Mouse (Mus musculus) spleen, postnatal 4 days (tissue): Measurements from ENCODE around the gene Cenpt.
A peak's percentile ranks its signal among the peaks of the same experiment; 100 is the strongest.
"Not testable (repeated sequence)": the region's sequence is repeated elsewhere in the genome, so short reads cannot be mapped to it uniquely, and the experiment has no call there.

Source experiments
- DNase-seq, 2 experiments: peaks; one replicate each; pipeline ENCODE4 v3.0.0; 2022; ENCODE audit warnings: low spot score in 2 of 2

Gene Cenpt

DNA sequence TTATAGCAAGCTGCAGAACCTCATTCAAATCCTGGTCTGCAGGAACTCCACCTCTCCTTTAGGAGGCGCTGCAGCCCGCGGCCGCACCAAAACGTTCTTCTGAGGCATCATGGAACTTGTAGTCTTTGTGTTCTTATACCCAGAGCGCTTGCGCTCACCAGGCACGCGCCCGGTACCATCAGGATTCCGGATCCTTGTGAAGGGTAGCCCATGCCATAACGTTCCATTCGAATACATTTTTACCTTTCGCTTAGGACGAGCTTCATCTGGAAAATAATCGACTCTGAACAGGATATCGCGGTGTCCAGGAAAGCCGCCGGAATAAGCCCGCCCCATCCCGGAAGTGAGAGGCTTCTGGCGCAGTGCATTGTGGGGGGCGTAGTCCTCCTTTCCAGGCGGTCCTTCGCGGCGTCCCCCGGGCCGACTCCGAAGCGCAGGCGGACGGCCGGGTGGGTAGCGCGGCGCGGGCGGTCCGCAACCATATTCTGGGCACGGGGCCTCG lies 1.7 kb upstream of the Cenpt start, which contains the start of gene Thap11:
Gene Thap11, plus strand, starts transcription at position 418 of the 502 bp plus-strand sequence.
- DNase-seq: peak; percentile 92 to 95

DNA sequence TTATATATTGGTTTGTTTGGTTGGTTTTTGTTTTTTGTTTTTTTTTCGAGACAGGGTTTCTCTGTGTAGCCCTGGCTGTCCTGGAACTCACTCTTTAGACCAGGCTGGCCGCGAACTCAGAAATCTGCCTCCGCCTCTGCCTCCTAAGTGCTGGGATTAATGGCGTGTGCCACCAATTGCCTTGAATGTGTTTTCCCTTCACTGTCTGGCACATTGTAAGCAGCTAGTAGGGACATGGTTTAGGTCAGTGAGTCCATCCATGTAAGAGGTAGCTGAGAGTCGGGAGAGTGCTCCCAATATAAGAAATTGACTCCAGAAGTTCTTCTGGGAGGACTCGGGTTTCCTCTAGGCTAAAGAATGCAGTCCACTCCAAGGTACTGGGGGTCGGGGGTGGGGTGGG lies 1.2 kb upstream of the Cenpt start:
- no peak for DNase-seq

DNA sequence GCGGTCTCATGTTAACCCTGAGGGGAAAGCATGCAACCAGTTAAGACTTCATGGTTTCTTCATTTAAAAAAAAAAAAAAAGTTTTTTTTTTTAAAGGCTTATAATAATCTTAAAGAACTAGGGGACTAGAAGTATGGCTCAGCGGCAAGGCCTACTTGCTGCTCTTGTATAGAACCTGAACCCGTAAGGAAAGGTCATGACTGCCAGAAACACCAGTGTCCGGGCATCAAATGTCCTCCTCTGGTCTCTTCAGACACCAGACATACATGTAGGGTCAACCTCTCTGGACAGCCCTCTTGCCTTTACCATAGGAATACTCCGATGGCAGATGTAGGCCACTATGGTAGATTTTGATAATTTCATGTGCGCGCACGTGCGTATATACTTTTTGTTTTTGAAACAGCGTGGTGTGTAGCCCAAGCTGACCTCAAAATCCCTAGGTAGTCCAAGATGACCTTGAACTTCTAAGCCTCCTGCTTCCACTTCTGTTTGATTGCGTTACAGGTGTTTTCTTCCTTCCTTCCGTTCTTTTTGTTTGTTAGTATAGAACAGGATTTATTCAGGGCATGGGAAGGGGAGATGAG lies 840 bp downstream of the Cenpt start:
- DNase-seq: no peak

DNA sequence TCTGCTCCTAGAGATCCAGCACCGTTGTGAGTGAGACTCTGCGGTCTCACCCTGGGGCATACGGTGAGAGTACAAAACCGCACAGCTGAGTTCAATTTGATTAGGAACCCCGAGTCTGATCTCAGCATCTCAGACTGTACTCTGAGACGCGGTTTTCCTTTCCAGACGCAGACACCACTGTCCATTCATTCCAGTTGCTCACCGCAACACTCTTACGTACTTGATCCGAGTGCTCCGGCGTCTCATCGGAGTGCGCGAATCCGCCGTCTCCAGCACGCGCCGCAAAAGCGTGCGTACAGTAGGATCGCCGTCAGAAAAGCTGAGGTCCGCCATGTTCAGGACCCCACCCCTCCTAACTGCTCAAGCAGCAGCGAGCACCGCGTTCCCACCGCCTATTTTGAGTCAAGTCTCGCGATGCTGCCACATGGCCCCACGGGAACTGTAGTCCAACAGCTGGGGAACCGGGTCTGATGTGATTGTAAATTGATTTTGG lies 1.4 kb downstream of the Cenpt start:
- peak; percentile 88 to 94 for DNase-seq

DNA sequence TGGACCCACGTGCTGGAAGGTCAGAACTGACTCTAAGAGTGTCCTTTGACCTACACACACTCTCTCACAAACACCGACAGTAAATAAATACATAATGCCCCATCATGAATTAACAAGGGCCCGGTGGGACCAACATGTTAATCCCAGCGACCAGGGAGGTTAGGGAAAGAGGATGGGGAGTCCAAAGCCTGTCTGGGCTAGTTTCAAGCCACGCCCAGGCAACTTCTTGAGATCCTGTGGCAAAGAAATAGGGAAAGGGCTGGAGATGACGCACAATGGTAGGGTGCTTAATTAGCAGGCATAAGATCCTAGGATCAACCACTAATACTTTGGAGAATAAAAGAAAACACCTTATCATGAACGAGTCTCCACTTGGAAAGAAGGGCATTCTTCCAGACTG lies 2.5 kb downstream of the Cenpt start:
- no peak for DNase-seq

DNA sequence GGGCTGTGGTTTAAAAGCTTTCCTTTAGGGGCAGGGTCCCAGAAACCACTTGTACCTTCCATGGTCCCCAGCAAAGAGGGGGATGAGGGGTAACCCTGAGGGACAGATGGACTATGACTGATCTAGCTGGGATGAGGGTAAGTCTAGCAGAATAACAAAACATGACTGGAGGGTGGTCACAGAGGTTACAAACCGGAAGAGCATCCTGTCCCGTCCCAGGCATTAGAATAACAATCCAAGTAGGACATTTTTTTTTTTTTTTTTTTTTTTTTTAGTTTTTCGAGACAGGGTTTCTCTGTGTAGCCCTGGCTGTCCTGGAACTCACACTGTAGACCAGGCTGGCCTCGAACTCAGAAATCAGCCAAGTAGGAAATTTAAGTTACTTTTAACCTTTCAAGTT lies 3.1 kb downstream of the Cenpt start:
- no peak for DNase-seq

DNA sequence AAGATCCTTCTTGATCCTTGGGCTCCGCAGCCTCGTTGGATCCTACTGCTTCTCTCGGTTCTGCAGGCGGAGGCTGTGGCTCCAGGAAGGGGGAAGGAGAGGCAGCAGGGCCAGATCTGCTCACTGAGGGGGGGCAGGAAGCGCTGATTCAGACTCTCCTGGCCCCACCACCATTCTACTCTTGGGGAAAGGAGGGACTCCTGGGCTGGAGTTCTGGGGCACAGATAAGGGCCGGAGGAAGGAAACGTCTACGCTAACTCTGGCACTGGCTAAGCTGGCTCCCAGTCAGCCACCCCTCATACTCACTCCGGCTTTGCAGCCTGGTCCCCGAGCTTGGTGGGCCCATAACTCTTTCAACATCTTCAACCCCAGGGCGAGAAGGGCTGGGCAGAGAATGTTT lies 6.4 kb downstream of the Cenpt start:
- DNase-seq: no peak

DNA sequence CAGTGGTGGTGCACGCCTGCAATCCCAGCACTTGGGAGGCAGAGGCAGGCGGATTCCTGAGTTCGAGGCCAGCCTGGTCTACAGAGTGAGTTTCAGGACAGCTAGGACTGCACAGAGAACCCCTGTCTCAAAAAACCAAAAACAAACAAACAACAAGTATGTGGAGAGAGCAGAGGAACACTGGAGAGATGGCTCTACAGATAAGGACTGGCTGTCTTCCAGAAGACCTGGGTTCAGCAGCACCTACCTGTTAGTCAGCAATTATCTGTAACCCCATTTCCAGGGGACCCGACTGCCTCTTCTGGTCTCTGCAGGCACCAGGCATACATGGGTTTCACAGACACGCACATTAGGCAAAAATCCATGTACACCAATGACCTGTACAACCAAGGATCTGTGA lies 13.9 kb downstream of the Cenpt start:
- DNase-seq: no peak

DNA sequence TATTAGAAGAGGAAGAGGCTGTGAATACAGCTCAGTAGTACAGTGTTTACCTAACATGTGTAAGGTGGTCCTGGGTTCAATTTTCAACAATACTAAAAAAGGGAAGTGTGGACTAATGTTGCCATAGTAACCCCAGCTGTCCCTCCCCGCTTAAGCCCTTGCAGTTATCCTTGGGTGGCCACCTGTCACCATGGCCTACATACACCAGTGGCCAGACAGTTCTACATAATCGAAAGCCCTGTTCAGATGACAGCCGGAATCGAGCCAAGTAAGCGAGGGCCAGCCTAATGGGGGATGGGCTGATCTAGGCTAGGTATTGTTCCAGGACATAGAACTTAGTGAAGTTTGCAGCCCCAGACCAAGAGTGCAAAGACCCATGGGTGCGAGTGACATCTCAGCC lies 16.1 kb downstream of the Cenpt start:
- no peak for DNase-seq

DNA sequence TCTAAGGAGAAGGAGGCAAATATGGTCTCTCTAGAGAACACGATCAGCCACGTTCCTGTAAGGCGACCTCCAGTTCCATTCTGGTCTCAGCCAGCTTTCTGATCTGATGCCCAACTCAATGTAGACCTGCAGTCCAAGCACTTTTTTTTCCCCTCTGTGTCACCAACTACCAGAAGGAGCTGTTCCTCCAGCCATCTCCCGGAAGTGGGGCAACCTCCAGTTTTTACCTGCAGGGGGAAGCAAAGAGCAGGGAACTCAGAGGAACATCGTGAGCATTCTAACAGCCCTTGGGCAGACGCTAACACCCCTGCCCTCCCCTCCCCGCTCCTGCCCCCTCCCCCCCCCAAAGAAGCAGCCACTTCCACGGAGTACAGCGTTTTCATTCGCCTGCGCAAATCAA lies 17.8 kb downstream of the Cenpt start:
- DNase-seq: peak; percentile 88 to 95

DNA sequence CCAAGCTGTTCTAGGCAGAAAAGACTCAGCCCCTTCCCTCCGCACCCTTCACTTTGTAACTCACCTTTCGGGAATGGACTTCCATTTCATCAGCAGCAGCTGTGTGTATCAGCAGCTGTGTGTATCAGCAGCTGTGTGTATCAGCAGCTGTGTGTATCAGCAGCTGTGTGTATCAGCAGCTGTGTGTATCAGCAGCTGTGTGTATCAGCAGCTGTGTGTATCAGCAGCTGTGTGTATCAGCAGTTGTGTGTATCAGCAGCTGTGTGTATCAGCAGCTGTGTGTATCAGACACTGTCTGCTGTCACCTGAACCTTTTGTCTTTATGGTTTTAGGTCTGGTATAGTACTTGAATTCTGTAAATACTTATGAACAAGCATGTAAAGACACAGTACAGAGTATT lies 19.3 kb downstream of the Cenpt start:
- not testable (repeated sequence) for DNase-seq

DNA sequence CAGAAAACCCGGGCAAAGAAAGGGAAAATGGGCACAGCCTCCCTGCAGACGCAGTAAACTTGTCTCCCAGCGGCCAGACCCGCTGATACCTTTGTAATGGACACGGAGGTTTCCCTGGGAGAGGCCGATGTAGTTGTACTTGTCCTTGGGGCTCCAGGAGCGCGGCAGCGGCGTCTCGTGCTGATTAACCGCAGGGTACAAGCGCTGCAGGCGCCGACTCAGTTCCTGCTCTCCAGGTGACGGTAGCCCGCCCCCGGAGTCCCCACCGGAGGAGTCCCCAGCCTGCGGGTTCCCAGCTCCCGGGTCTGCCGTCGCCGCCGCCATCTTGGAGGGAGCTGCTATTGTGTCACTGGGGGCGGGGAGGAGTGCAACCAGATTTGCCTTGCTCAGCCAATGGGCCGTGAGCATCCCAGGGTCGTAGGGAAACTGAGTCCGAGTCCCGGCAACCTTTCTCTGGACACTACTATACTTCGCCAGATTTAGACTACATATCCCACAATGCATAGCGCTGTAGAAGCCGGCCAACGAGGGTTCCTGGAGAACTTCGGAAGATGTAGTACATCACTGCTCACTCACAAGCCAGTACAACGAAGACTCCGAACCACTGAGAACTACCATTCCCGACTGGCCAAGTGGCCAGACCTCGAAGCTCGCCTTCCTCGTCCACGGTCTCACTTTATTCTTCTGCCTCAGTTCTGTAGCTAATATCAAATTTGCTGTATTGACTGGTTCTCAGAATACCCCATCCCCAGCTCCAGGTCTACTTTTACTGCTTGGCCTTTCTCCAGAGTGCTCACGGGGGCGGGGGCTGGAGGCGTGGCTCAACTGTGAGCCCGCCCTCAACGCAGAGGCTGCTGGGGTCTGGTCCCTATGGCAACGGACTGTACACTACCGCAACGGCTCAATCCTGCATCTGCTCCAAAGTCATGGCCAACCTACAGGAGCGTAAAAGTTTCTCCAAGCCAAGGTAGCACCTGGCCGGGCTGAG lies 25.9 kb downstream of the Cenpt start, which contains the start of the genes Ranbp10 and Tsnaxip1:
Gene Ranbp10, minus strand, starts transcription at position 490 of the 988 bp plus-strand sequence.
Gene Tsnaxip1, plus strand, starts transcription at position 871 of the 988 bp plus-strand sequence.
- peak; percentile 94 to 96 for DNase-seq

DNA sequence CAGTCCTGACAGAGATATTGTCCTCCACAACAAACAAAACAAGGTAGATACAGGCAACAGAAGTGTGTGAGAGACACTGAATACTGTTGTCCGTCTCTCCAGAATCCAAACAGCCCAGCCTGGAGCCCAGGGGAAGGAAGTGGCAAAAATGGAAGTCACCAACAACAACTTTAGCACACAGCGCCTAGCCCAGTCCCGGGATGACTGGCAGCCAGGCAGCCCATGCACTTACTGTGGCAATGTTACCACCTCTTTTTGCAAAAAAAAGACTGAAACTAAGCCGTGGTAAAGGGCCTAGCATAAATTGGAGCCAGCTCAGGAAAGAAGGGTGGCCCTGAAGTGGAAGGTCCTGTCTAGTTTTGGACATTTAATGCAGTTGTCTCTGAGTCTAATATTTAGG lies 26.7 kb downstream of the Cenpt start:
- no peak for DNase-seq

DNA sequence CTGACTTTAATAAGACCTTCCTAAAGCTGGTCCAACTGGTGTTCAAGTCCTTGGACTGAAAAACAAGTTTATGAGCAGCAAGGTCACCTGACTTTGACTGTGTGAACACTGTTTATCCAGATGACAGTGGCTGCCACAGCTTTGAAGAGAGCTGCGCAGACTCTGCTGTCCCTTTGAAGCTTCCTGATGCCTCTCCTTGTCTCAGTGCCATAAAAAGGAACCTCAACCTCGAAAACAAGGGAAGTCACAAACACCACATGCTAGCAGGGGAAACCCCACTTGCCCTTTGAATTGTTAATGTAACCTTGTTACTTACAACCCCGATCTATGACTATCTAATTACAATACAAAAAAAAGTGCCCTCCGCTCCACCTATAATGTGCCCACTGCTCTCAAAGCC lies 27.6 kb downstream of the Cenpt start:
- DNase-seq: no peak

DNA sequence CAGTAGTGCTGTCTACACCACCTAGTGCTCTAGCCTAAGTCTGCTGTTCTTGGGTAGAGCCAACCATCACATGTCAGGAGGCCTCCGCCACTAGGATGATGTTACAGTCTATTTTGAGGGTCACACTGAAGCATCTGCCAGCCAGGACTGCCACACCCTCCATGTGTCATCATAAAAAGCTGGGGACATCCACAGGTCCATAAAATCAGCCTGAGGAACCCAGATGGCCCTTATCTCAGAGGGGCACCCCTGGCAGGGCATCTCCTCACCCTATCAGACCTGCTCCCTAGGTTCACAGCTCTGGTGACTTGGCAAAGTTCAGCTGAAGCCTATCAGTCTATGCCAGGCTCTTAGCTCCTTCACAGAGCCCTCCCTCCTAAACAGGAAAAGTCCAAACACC lies 32.2 kb downstream of the Cenpt start:
- DNase-seq: peak; percentile 84 to 86

DNA sequence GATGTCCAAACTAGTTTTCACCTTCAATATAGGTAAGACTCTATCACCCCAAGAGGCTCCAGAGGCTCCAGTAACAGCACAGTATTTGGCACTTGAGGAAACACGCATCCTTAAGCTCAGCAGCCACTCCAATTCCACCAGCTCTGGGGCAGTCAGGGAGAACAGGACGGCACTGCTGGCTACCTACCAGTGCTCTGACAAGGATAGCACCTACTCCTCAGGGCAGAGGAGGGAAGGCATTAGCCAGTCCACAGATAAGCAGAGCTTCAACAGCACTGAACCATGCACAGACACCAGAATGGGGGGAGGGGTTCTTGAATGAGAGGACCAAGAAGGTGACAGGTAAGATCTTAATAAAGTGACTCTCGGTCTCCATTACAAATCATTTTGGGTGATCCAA lies 33.4 kb downstream of the Cenpt start:
- DNase-seq: peak in 1 of 2 experiments; percentile 33

DNA sequence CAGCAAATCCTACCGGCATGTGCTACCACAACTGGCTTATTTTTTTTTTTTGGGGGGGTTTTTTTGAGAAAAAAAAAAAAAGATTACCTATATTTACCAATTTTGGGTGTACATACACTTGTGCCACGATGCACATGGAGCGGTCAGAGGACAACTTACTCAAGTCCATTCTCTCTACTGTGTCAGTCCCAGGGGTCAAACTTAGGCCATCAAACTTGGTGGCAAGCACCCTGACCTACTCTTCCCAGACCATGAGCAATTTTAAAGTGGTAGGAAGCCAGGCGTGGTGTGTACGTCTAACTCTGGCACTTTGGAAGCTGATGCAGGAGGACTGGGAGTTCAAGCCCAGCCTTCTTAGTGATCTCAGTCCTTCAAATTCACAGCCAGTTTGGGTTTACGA lies 39.8 kb downstream of the Cenpt start:
- DNase-seq: no peak

DNA sequence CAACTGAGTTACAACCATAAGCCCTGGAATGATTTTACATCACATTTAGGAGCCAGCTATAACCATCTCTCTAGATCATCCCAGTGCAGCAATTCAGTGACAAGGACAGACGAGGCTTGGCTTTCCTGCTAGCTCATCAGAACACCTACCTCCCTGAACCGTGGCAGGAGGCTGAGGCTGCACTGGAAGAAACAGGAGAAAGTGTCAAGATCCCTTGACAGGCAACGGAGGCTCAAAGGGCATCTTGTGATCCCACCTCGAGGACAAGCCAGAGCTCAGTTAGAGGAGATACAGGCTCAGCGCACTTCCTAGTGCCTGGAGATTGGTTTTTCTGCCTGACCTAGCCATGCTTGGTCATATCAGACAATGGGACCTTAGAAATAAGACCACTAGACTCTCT lies 40.6 kb downstream of the Cenpt start:
- DNase-seq: no peak

DNA sequence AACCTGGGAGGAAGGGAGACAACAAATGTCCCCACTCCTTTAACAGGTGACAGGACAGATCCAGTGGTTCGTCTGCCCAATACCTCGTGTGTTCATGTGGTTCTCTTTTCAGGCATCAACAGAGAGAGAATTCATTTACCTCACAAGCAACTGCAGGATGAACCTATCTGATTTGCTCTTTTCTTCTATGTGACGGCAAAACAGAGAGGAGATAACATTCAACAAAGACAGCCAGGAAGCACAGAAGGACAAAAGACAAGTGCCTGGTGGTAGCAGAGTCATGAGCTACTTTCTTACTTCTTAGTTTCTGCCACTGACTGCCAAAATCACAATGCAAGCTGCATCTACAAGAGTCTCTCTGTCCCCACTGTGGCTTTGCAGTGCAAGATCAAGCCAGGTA lies 41.5 kb downstream of the Cenpt start:
- no peak for DNase-seq

DNA sequence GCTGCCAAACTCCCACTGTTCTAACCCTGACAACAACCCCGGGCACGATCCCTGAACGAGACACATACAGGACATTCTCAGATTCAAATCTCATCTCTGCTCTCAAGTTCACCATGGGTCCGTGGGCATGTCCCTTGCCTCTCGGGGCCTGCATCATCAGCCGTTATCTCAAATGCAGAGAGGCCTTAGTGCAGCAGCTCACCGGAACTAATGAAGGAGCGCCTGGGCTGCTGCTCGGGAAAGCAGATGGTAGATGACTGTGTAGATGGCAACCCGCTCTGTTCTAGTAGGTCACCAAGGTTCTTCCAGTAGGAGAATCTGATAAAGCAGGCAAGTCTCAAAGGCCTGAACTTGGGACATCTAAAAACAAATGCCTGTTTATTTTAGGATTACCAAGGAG lies 42.0 kb downstream of the Cenpt start:
- no peak for DNase-seq

DNA sequence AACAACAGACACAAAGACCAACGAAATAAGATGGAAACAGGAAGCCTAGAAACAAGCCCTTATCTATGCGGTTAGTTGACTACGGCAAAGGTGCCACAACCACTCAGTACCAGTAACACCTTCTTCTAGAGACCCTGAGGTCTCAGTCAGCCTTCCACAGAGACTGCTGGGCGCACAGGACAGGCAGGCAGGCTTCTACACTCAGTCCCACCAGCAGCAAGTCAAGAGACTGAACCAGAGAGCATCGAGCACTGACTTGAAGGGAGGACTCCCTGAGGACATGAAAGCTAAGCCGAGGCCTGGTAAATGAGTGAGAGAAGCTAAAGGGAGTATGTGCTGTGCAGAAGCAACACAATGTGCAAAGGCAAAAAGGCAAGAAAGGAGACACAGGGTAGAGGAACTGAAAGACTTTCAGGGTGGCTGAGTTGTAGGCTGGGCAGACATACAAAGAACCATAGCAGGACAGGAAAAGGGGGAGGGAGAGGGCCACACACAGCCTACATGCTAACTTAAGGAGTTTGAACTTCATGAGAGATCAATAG lies 42.8 kb downstream of the Cenpt start:
- no peak for DNase-seq

DNA sequence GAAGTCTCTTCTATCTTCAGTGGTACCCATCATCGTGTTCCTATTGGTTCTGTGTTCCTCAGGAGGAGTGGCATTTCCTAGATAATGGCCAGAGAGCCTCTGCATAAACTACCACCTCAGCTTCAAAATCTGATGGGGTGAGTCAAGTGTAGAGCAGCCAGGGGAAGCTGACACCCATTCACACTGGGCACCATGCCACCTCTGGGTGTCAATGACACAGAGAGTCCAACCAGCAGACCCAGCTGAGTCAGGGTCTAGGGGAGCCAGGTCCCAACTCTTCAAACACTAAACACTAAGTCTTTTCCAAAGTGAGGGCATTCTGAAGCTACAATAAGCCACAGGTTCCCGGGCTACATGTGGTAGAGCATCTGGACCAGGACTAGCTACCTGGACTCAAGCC lies 44.6 kb downstream of the Cenpt start:
- no peak for DNase-seq
